Mouse (Mus musculus) hindbrain, embryonic 10.5 days (tissue): Measurements from ENCODE around the gene Hes6. TPM values are rescaled to one million over a fixed set of nuclear protein-coding genes. Genes with fewer than 3 reads are reported as not detected.

Source experiments
- DNase-seq: peaks from one replicate; pipeline ENCODE4 v3.0.0-alpha.2; 2017; ENCODE audit warnings: low spot score
- H3K27ac ChIP-seq: fragments of 300-500 bp; sonication (generic); 2 replicates; pipeline ENCODE4 v1.5.1; 2016; ENCODE audit warnings: mild to moderate bottlenecking, moderate library complexity
- H3K27me3 ChIP-seq: fragments of 300-500 bp; sonication (generic); 2 replicates; pipeline ENCODE4 v1.6.1; 2016; ENCODE audit warnings: mild to moderate bottlenecking; ENCODE audit not compliant: poor library complexity, insufficient read depth, severe bottlenecking
- H3K36me3 ChIP-seq: fragments of 300-500 bp; sonication (generic); 2 replicates; pipeline ENCODE4 v1.6.1; 2016; ENCODE audit warnings: mild to moderate bottlenecking, moderate library complexity
- H3K4me1 ChIP-seq: fragments of 300-500 bp; sonication (generic); replicated peaks from 2 replicates; pipeline ENCODE4 v1.6.1; 2016; ENCODE audit warnings: mild to moderate bottlenecking
- H3K4me3 ChIP-seq: fragments of 300-500 bp; sonication (generic); 2 replicates; pipeline ENCODE4 v1.5.1; 2016; ENCODE audit warnings: mild to moderate bottlenecking, moderate library complexity
- H3K9me3 ChIP-seq: fragments of 300-500 bp; sonication (generic); 2 replicates; pipeline ENCODE4 v1.6.1; 2016; ENCODE audit warnings: mild to moderate bottlenecking, moderate library complexity
- WGBS: fragments of 180-500 bp; shearing (Covaris S2); methylation state at CpG from one replicate; pipeline ENCODE4 v1.1.7; 2016; 5-methylcytosine and 5-hydroxymethylcytosine counted together
- polyA plus RNA-seq: library from polyadenylated mRNA; unstranded; fragments of >200 nt; fragmentation: Nextera tagmentation; extraction: Ambion mirVana; gene quantifications from 2 replicates; pipeline ENCODE4 v1.2.1, GENCODE M21; 2016

Gene Hes6
- polyA plus RNA-seq, 1 experiment from 2014 or later: 401 TPM

DNA sequence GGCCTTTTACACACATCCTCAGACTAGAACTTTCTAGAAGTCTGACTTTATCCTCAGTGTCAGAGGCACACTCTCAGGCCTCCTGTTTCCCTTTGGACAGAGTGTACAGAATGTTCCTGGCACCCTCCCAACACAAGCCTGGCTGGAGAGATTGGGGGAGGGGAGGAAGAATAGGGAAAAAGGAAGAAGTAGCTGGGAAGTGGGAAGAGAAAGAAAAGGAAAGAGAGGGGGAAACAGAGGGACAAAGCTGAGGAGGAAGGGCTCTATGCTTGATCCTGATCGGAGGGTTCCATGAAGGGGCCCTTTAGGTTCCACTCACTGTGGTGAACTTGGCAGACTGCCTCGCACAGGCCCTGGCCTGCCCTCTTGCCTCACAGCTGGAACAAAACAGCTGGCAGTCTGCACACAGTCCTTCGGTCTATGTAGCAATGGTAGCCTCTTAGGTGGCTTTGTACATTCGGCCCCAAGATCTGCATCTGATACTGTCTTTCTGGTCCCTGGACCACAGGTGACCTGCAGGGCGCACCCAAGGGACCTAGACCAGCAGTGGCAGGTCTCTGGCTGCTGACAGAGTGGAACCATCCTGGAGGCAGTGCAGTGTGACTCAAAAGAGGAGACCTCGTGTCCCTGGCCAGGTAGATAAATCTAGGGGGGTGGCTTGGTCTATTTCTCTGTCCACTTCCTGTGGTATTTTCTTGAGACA, 22.7 kb upstream of the Hes6 start:
- no peaks in the 10 kb centered on the region for H3K36me3 ChIP-seq
- 86% methylated on average over 6 of the region's 6 CpGs for WGBS
- no peaks in the 10 kb centered on the region for H3K27me3 ChIP-seq
- H3K9me3 ChIP-seq: no peaks in the 10 kb centered on the region
- no peaks in the 10 kb centered on the region for H3K4me1 ChIP-seq
- DNase-seq: no peak
- no peak overlapping the region for H3K27ac ChIP-seq
- H3K4me3 ChIP-seq: no peak overlapping the region

DNA sequence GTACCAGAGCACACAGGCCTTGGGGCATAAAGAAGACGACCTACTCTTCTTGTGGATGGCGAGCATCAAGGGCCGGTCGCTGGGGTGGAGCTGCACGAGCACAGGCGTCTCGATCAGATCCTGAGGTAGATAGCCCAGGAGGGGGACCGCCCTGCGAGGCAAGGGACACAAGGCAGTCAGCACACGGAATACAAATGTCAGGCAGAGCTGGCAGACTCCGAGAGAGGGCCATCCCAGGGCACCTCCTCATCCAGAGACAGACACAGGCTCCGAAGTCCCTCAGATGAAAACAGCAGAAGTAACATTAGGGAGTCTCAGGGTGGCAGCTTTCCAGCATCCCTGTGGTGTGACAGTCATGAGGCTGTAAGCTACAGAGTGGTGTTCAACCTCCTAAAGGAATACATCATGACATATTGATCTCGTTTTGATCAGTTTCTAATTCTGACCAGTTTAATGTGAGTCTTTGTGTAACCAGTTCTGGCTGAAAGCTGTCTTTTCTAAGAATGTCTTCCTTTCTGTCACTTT, 21.8 kb upstream of the Hes6 start:
- H3K9me3 ChIP-seq: no peaks in the 10 kb centered on the region
- no peak overlapping the region for H3K27ac ChIP-seq
- no peak for DNase-seq
- no peaks in the 10 kb centered on the region for H3K4me1 ChIP-seq
- no peaks in the 10 kb centered on the region for H3K36me3 ChIP-seq
- no peak overlapping the region for H3K4me3 ChIP-seq
- H3K27me3 ChIP-seq: no peaks in the 10 kb centered on the region
- WGBS: 89% methylated on average over 13 of the region's 13 CpGs

DNA sequence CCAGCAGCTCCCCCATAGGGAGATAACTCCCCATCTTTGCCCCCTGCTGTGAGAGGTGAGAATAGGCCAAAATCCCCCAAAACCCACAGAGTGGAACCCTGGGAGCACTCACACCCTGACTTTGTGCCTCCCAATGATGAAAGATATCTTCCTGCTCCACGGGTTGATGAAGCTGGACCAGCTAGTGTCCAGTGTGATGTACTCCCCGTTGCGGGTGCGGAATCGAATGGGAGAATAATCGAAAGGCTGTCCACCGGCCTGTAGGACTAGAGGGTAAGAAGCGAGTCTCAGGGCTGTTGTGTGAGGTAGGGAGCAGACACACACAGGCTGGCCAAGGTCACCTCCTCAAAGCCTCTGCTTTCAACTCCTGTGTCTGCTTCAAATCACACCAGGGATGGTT, 21.1 kb upstream of the Hes6 start:
- no peak overlapping the region for H3K27ac ChIP-seq
- no peaks in the 10 kb centered on the region for H3K36me3 ChIP-seq
- no peaks in the 10 kb centered on the region for H3K4me1 ChIP-seq
- DNase-seq: no peak
- 93% methylated on average over 8 of the region's 8 CpGs for WGBS
- H3K27me3 ChIP-seq: no peaks in the 10 kb centered on the region
- no peak overlapping the region for H3K4me3 ChIP-seq
- no peaks in the 10 kb centered on the region for H3K9me3 ChIP-seq

DNA sequence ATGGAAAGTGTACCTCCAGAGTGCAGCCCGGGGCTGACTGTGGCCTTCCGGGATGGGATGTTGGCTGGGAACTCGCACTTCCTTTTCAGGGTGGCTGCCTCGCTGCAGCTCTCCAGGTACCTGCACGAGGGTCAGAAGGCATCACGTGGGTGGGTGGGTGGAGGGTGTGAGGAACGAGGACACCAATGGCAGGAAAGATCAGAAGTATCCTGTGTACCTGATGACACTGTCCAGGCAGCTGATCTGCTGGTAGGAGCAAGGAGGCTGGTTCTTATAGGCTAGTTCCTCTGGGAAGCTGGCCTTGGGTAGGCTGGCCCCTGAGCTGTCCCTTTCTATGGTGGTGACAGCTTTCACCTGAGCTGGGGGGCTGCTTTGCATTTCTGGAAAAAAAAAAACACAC, 16.9 kb upstream of the Hes6 start:
- no peak for DNase-seq
- Histone ChIP-seq H3K9me3 (no peaks in the 10 kb centered on the region), H3K36me3 (no peaks in the 10 kb centered on the region), H3K4me1 (no peaks in the 10 kb centered on the region), H3K27ac (no peak overlapping the region), H3K27me3 (no peaks in the 10 kb centered on the region), H3K4me3 (no peak overlapping the region)
- 91% methylated on average over 7 of the region's 7 CpGs for WGBS

DNA sequence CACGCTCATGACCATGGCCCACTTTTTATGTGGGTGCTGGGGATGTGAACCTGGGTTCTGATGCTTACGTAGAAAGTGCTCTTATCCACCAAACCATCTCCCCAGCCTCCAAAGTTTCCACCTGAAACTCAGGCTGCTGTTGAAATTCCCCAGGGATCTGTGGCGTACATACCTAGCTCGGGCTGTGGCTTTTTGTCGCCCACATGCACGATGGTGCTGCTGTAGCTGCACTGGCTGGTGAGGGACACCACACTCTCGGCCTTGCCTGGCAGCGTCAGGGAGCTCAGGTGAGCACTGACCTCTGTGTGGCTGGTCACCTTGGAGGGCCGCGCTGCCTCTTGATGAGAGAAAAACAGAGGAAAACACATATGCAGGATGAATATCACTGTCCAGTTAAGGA, 15.4 kb upstream of the Hes6 start:
- 90% methylated on average over 10 of the region's 10 CpGs for WGBS
- Histone ChIP-seq H3K9me3 (no peaks in the 10 kb centered on the region), H3K4me3 (no peak overlapping the region), H3K4me1 (no peaks in the 10 kb centered on the region), H3K27me3 (no peaks in the 10 kb centered on the region), H3K27ac (no peak overlapping the region), H3K36me3 (no peaks in the 10 kb centered on the region)
- DNase-seq: no peak

DNA sequence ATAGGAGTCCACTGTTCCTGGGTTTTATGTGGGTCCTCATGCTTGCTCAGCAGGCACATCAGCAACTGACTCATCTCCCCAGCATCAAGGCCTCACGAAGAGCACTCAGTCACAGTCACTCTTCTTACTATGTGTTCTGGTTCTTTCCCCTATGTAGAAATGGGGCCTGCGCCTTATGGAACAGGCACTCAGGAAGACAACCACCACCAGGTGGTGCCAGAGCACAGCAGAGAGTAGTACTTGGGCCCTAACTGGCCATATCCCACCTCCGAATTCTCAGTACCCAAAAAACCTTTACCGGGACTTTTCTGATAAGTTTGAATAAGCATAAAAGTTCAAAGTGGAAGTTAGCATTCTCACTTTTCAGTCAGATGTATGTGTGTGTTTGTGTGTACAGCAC, 14.8 kb upstream of the Hes6 start:
- H3K9me3 ChIP-seq: no peaks in the 10 kb centered on the region
- no peaks in the 10 kb centered on the region for H3K27me3 ChIP-seq
- 0 out of 2 replicates have a peak, but pooled peaks cover under 1% of the 10 kb centered on the region for H3K4me1 ChIP-seq
- no peak overlapping the region for H3K4me3 ChIP-seq
- H3K36me3 ChIP-seq: no peaks in the 10 kb centered on the region
- 50% methylated on average over 4 of the region's 4 CpGs for WGBS
- DNase-seq: peak; percentile 73
- no peak overlapping the region for H3K27ac ChIP-seq

DNA sequence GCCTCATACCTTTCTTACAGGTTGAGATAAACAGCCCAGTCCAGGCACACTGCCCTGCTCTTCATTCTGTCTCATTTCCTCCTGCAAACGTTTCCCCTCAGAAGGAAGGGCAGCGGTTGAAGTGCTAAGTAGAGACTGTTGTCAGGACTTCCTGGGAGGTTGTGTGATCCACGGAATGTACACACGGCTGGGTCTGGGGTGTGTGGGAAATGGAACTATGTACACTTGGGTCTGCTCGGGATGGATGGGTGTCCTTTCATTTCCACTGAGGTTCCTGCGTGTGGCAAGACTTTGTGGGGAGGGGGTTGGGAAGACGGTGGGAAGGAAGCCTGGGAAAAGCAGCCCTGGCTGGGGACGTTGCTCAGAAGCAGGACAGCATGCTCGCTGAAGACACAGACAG, 12.6 kb upstream of the Hes6 start:
- H3K4me1 ChIP-seq: 0 out of 2 replicates have a peak, but pooled peaks cover 4% of the 10 kb centered on the region
- WGBS: 86% methylated on average over 9 of the region's 9 CpGs
- no peak overlapping the region for H3K27ac ChIP-seq
- H3K4me3 ChIP-seq: no peak overlapping the region
- no peaks in the 10 kb centered on the region for H3K27me3 ChIP-seq
- no peaks in the 10 kb centered on the region for H3K9me3 ChIP-seq
- no peaks in the 10 kb centered on the region for H3K36me3 ChIP-seq
- no peak for DNase-seq

DNA sequence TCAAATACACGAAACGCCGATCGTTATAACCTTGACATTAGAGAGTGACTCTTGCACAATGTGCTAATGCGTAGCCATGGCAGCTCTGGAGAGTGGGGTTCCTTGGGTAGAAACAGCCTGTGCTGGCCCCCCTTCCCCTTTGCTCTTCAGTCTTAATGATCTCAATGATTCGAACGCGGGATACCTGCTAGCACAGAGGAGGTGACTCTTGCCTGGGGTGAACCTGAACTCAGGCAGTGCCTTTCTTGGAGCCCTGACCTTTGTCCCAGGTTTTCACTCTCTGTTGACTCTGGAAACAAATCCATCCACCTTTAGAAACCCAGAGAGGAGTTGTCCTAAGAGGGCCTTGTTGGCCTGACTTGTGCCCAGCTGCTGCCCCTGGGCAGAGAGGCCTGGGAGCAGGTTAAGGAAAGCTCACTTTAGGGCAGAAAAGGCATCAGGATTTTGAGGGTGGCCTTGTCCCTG, 6.8 kb upstream of the Hes6 start:
- H3K4me1 ChIP-seq: peaks cover 28% of the 10 kb centered on the region
- WGBS: 95% methylated on average over 8 of the region's 8 CpGs
- H3K4me3 ChIP-seq: no peak overlapping the region
- H3K36me3 ChIP-seq: no peaks in the 10 kb centered on the region; the same call in 1 of the 2 replicates
- peak overlapping the region; percentile 56; the same call in 1 of the 2 replicates for H3K27ac ChIP-seq
- H3K9me3 ChIP-seq: no peaks in the 10 kb centered on the region
- no peaks in the 10 kb centered on the region for H3K27me3 ChIP-seq
- no peak for DNase-seq

DNA sequence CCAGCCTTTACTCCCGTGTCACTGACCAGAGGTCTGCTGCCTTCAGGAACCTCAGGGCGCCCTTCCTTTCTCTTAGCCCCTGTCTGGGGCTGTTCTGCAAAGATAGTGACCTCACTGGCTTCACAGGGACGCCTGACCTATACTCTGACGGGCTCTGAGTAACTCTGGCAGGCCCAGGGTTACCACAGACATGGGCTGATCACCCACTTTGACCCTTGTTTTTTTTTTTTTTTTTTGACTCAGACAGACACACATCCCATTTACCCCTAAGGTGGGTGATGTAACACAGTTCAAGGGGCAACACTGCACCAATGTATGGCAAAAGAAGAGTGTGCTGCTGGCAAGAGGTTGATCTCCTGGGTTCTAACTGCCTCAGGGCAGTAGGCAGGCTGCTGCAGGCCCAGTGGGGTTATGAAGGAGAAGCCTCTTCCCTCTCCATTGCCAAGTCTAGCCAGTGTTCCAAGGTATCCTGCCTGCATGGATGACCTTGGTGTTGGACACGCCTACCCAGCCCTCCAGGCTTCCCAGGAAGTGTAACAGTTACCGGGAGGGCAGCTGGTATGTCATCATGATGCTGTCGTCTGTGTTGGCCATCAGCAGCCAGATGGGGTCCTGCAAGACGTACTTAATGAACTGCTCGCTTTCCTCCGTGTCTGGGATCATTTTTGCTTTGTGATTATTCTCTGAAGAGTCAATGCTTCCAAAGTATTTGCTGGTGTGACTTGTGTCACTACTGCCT, 6.2 kb upstream of the Hes6 start:
- H3K4me1 ChIP-seq: peaks cover 34% of the 10 kb centered on the region
- WGBS: 68% methylated on average over 10 of the region's 10 CpGs
- peak; percentile 16 for DNase-seq
- H3K4me3 ChIP-seq: no peak overlapping the region
- no peaks in the 10 kb centered on the region; the same call in 1 of the 2 replicates for H3K36me3 ChIP-seq
- H3K9me3 ChIP-seq: no peaks in the 10 kb centered on the region
- no peaks in the 10 kb centered on the region for H3K27me3 ChIP-seq
- H3K27ac ChIP-seq: peak overlapping the region; percentile 56; the same call in 1 of the 2 replicates

DNA sequence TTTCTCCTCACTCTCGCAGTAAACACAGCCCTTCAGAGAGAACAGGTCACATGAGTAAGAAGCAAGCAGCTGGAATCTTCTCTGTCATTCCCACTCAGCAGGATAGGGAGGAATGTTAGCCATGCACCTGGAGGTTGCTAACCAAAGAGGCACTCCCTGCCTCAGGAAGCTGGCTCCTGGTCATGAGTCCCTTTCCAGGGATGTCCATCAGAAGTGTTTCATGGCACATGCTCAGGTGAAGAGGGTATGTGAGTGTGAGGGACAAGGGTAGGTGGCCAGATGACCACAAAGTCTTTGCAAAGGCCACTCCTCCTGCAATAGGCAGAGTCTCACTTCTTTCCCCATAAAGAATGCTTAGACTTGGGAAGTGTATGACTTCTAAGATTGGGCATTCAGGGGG, 4.2 kb upstream of the Hes6 start:
- WGBS: 82% methylated on average over 1 of the region's 1 CpGs
- no peak overlapping the region; the same call in 1 of the 2 replicates for H3K27ac ChIP-seq
- no peaks in the 10 kb centered on the region; the same call in 1 of the 2 replicates for H3K27me3 ChIP-seq
- DNase-seq: no peak
- no peak overlapping the region for H3K4me3 ChIP-seq
- no peaks in the 10 kb centered on the region for H3K9me3 ChIP-seq
- H3K4me1 ChIP-seq: peaks cover 50% of the 10 kb centered on the region
- no peaks in the 10 kb centered on the region; the same call in 1 of the 2 replicates for H3K36me3 ChIP-seq

DNA sequence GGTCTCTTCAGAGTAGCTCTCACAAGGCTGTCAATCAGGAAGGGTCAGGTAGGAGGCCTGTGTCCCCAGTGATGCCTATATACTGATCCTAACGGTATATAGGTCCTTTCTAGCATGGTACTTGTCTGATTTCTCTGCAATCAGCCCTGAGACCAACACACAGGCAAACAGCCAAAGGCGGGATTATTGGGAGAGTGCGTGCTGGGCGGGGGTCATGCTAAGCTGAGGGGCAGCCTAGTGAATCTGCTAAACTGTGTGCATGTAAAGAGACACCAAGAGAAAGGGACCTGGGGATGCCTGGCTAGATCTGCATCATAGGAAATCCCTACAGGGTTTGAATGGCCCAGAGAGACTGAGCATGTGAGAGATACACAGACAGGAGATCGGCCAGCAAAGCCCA, 1.5 kb upstream of the Hes6 start:
- Histone ChIP-seq H3K27ac (peak overlapping the region; percentile 96), H3K4me3 (no peak overlapping the region), H3K27me3 (peaks cover 6% of the 10 kb centered on the region; the same call in 1 of the 2 replicates), H3K4me1 (peaks cover 70% of the 10 kb centered on the region), H3K36me3 (peaks cover 17% of the 10 kb centered on the region), H3K9me3 (no peaks in the 10 kb centered on the region)
- peak; percentile 12 for DNase-seq
- 73% methylated on average over 5 of the region's 5 CpGs for WGBS

DNA sequence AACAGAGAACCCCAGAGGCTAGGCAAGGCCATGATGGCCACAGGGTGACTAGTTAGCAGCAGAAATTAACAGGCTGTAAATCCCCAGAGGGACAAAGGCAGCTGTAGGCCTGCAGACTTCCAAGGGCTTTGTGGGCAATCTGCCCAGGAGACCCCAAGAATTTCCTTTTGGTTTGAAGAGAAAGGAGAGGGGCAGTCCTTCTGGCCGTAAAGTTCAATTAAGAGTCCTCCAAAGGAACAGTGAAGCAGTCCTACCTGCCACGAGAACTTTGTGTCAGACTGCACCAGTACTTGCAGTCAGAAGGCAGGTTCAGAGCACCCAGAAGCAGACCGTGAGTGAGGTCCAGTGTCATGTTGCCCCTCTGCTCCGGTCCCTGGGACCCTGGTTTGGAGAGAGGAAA, 1.1 kb upstream of the Hes6 start:
- 67% methylated on average over 4 of the region's 4 CpGs for WGBS
- H3K4me3 ChIP-seq: peak overlapping the region; percentile 78
- DNase-seq: peak; percentile 30
- H3K9me3 ChIP-seq: no peaks in the 10 kb centered on the region
- H3K27ac ChIP-seq: peak overlapping the region; percentile 96
- peaks cover 67% of the 10 kb centered on the region for H3K4me1 ChIP-seq
- H3K27me3 ChIP-seq: peaks cover 6% of the 10 kb centered on the region; the same call in 1 of the 2 replicates
- H3K36me3 ChIP-seq: peaks cover 19% of the 10 kb centered on the region

DNA sequence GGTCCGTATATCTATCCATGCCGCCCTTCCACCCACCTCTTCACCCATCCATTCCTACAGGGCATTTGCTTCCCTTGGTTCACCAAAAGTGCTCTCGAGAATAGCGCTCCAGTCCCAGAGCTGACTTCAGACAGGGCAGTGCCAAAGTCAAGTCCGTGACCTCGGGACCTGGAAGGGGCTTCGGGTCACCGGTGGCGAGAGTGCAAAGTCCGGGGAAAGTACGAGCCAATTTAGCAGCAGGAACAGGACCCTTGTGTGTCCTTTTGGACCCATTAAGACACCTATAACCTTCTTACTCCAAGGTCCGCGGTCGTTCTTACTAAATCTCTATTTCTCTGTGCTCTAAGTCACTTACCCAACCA, 321 bp downstream of the Hes6 start:
- H3K4me3 ChIP-seq: peak overlapping the region; percentile 78
- H3K27me3 ChIP-seq: peaks cover 6% of the 10 kb centered on the region; the same call in 1 of the 2 replicates
- H3K27ac ChIP-seq: peak overlapping the region; percentile 96
- under 1% methylated on average over 14 of the region's 14 CpGs for WGBS
- peaks cover 19% of the 10 kb centered on the region for H3K36me3 ChIP-seq
- no peaks in the 10 kb centered on the region for H3K9me3 ChIP-seq
- no peak for DNase-seq
- H3K4me1 ChIP-seq: peaks cover 65% of the 10 kb centered on the region
